Mouse (Mus musculus) bone marrow macrophage, adult 2 months (primary cell): ENCODE data around the gene Map2k3.

Experiments
- CTCF ChIP-seq: IDR thresholded peaks from 2 replicates; pipeline ENCODE4 v1.5.1; 2012; ENCODE audit warnings: low read depth, mild to moderate bottlenecking, low read length, moderate library complexity
- POLR2A ChIP-seq: IDR thresholded peaks from 2 replicates; pipeline ENCODE4 v1.6.1; 2012; ENCODE audit warnings: mild to moderate bottlenecking, low read depth, low read length, borderline replicate concordance

DNA sequence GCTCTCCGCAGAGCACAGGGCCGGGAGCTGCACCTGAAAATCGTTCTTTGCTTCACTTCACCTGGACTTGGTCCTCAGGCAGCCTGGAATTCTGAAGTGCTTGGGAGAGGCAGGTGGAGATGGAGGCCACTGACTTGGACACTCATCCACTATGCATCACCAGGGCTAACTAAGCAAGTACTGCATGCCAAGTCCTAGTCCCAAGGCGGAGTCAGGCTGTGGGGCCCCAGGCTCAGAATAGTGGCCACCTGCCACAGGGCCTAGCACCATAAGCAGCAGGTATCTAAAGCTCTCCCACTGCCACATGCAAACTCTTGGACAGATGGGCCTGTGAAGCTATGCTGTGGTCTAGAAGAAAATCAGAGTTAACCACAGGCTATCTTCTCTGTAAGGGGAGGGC lies 25.4 kb upstream of the Map2k3 start:
- no peak for TF ChIP-seq POLR2A
- TF ChIP-seq CTCF = no peak
